Mouse (Mus musculus) heart, adult 2 months (tissue): Measurements from ENCODE around the gene Cpt1b. TPM values are rescaled to one million over a fixed set of nuclear protein-coding genes. Genes with fewer than 3 reads are reported as not detected.

Experiments
- DNase-seq, 2 experiments: peaks; one replicate each; pipeline ENCODE4 v3.0.0; 2021
- H3K27ac ChIP-seq: fragments of 200-600 bp; 2 replicates; pipeline ENCODE4 v1.8.1; 2022
- H3K27me3 ChIP-seq: fragments of 200-500 bp; 2 replicates; pipeline ENCODE4 v1.6.1; 2012; ENCODE audit warnings: mild to moderate bottlenecking, low read length, inconsistent platforms, mixed read lengths; ENCODE audit not compliant: control insufficient read depth, insufficient read depth
- H3K36me3 ChIP-seq: fragments of 200-500 bp; 2 replicates; pipeline ENCODE4 v1.6.1; 2012; ENCODE audit warnings: low read length, inconsistent platforms; ENCODE audit not compliant: control insufficient read depth, insufficient read depth
- H3K4me1 ChIP-seq: fragments of 200-500 bp; 2 replicates; pipeline ENCODE4 v1.6.1; 2011; ENCODE audit warnings: low read length; ENCODE audit not compliant: control insufficient read depth, insufficient read depth
- H3K4me3 ChIP-seq: fragments of 200-600 bp; 2 replicates; pipeline ENCODE4 v1.8.1; 2022
- H3K79me2 ChIP-seq: fragments of 200-500 bp; replicated peaks from 2 replicates; pipeline ENCODE4 v1.6.1; 2012; ENCODE audit warnings: mild to moderate bottlenecking, inconsistent platforms, low read length, moderate library complexity, mixed read lengths; ENCODE audit not compliant: control insufficient read depth, insufficient read depth
- H3K9ac ChIP-seq: fragments of 200-500 bp; 2 replicates; pipeline ENCODE4 v1.6.1; 2012; ENCODE audit warnings: low read depth, mild to moderate bottlenecking, control low read depth, inconsistent platforms, low read length, mixed read lengths
- CTCF ChIP-seq: fragments of 200-600 bp; IDR thresholded peaks from 2 replicates; pipeline ENCODE4 v1.8.1; 2022; ENCODE audit warnings: antibody characterized with exemption, mild to moderate bottlenecking, moderate library complexity
- EP300 ChIP-seq: fragments of 200-500 bp; IDR thresholded peaks from 2 replicates; pipeline ENCODE4 v1.6.1; 2011; ENCODE audit warnings: low read depth, low read length, control low read depth; ENCODE audit not compliant: insufficient read depth
- POLR2A ChIP-seq: fragments of 200-500 bp; IDR thresholded peaks from 2 replicates; pipeline ENCODE4 v1.6.1; 2011; ENCODE audit warnings: mild to moderate bottlenecking, low read depth, low read length, control low read depth; ENCODE audit not compliant: insufficient read depth
- WGBS: fragments of 180-500 bp; shearing (Covaris S2); methylation state at CpG from one replicate; pipeline ENCODE4 v1.1.7; 2018; 5-methylcytosine and 5-hydroxymethylcytosine counted together
- intact Hi-C: fragments of 180-260 bp; cut with DNase I; formaldehyde crosslinking; loops from one replicate; pipeline ENCODE4 v1.15.1; 2025
- polyA plus RNA-seq: library from polyadenylated mRNA; depleted of rRNA; stranded (reverse); fragments of >200 nt; gene quantifications from 2 replicates; pipeline ENCODE4 v1.2.3, GENCODE M21; 2012
- total RNA-seq, 2 experiments: library from RNA; stranded (reverse); gene quantifications; 2 replicates each; pipeline ENCODE4 v1.2.3; 2021

The Cpt1b gene
- total and polyA plus RNA-seq, 3 experiments, result 565 to 786 (median 584) TPM

DNA sequence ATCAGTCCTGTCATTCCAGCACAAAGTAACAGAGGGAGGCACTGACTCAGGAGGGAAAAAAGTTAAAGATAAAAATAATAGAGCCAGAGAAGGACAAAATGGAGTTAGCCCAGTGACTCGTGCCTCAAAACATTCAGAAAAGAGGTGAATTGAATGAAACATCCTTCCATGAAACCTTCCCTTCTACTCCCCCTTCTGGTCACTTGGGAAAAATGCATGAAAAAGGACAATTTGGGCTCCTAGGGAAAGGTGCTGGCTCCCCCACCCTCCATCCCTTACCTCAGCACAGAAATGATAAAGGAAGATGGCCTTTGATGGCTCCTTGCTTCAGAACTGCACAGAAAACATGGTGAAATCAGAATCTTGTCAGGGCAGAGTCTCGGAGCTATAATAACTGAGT is 42.9 kb upstream of the Cpt1b start:
- no peak overlapping the region for H3K9ac ChIP-seq
- intact Hi-C loops, result loop anchor here (2.0 to 5.0 kb wide), 5 partner anchors 34 to 121 kb away; no protein-coding TSS in a partner anchor
- H3K36me3 ChIP-seq, result no peaks in the 10 kb centered on the region
- TF ChIP-seq POLR2A (no peak), CTCF (peak; percentile 87)
- 22% methylated on average over 2 of the region's 2 CpGs for WGBS
- no peak for DNase-seq
- no peak overlapping the region for H3K27ac ChIP-seq
- H3K27me3 ChIP-seq, result no peaks in the 10 kb centered on the region
- no peaks in the 10 kb centered on the region for H3K4me1 ChIP-seq
- H3K4me3 ChIP-seq, result no peak overlapping the region
- H3K79me2 ChIP-seq, result no peaks in the 10 kb centered on the region

GRCm38 (mm10) chr15:89465052-89465451 is 39.4 kb upstream of the Cpt1b start:
- H3K27me3 ChIP-seq, result no peaks in the 10 kb centered on the region
- intact Hi-C loops, result loop anchor here (5.0 kb wide), 2 partner anchors 52 to 118 kb away; no protein-coding TSS in a partner anchor
- TF ChIP-seq CTCF, result no peak
- no peak for TF ChIP-seq POLR2A
- no peak for TF ChIP-seq EP300
- 10% methylated on average over 1 of the region's 1 CpGs for WGBS
- no peaks in the 10 kb centered on the region for H3K36me3 ChIP-seq
- no peak for DNase-seq
- no peaks in the 10 kb centered on the region for H3K79me2 ChIP-seq
- H3K27ac ChIP-seq, result no peak overlapping the region
- no peak overlapping the region for H3K9ac ChIP-seq
- no peak overlapping the region for H3K4me3 ChIP-seq
- no peaks in the 10 kb centered on the region for H3K4me1 ChIP-seq

DNA sequence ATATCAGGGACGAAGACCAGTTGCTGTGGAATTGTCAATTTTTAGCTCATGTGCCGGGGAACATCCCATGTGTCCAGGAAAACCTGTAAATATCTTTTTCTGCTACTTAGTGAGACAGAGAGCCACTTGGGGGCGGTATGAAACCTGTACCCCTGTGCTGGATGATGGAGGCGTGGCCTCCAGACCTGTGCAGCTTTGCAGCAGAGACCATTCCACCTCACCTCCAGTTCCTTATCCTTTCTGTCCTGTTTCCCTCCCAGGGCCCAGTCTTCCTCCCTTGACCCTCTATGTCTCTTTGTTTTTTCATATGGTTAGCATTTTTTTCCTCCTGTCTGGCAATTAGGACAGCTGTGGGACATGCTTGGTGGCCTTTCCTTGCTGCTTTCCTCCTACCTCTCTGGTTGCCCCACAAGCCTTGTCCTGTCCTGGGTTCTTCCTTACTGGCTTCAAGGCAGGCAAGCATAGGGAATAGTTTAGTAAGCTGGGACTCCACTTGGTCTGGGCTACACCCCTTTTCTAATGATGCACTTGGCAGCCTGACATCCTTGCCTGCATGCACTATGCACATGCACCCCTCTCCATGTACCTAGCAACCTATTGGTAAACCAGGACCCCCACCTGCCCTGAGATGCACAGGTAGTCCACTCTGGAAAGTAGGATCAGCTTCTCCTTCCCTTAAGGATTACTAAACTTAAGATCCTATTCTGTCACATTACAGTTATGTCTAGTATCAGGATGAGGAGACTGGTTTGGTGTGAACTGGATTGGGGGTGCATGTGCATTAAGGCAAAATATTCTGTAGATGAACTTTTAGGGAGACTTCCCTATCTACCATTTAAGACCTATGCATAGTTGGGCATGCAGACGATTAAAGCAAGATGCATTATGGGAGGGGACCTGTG is 37.9 kb upstream of the Cpt1b start:
- DNase-seq, result peak in 1 of 2 experiments; percentile 20
- intact Hi-C loops, result no loop called here

DNA sequence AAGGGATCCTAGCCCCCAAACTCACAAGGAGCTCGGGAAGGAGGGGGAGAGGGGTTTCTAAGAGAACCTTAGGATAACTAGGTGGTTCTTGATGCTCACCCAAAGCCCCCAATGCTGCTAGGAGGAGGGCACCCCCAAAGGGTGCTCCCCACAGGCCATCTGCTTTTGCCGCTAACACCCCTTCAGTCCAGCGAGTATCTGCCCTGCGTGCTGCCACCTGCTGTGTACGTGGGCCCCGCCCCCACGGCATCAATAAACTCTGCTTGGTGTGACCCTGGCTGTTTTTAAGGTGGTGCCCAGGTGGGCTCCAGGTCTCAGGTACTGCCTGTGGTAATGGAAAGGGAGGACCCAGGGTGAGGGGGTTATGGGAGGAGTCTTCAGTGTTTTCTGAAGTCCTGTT is 36.5 kb upstream of the Cpt1b start:
- H3K4me3 ChIP-seq, result no peak overlapping the region
- 67% methylated on average over 7 of the region's 7 CpGs for WGBS
- H3K27ac ChIP-seq, result no peak overlapping the region
- intact Hi-C loops, result no loop called here
- no peaks in the 10 kb centered on the region for H3K4me1 ChIP-seq
- TF ChIP-seq EP300 (no peak), POLR2A (no peak), CTCF (no peak)
- H3K36me3 ChIP-seq, result no peaks in the 10 kb centered on the region
- DNase-seq, result no peak
- H3K79me2 ChIP-seq, result no peaks in the 10 kb centered on the region
- H3K9ac ChIP-seq, result no peak overlapping the region
- H3K27me3 ChIP-seq, result no peaks in the 10 kb centered on the region

More for the DNA sequence above, 37.9 kb upstream of the Cpt1b start:
- no peak overlapping the region for H3K4me3 ChIP-seq
- WGBS, result 41% methylated on average over 5 of the region's 5 CpGs
- H3K27ac ChIP-seq, result no peak overlapping the region
- TF ChIP-seq CTCF (peak; percentile 73), EP300 (no peak), POLR2A (no peak)
- H3K36me3 ChIP-seq, result no peaks in the 10 kb centered on the region
- H3K4me1 ChIP-seq, result no peaks in the 10 kb centered on the region
- no peaks in the 10 kb centered on the region for H3K79me2 ChIP-seq
- H3K9ac ChIP-seq, result no peak overlapping the region
- H3K27me3 ChIP-seq, result no peaks in the 10 kb centered on the region

DNA sequence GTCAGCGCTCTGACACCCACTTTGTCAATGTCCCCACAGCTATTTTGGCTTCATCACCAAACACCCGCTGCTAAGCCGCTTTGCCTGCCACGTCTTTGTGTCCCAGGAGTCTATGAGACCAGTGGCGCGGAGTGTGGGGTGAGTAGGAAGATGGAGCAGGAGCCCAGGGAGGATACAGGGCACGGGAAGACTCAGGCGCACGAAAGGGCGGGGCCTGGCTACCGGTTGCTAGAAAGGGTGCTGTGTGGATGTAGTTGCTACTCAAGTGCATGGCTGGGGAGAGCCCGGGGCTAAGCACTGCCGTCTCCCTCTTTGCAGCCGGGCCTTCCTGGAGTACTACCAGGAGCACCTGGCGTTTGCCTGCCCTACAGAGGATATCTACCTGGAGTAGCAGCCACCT is 35.7 kb upstream of the Cpt1b start:
- no peaks in the 10 kb centered on the region for H3K4me1 ChIP-seq
- no peak for DNase-seq
- no peak overlapping the region for H3K27ac ChIP-seq
- WGBS, result 69% methylated on average over 15 of the region's 15 CpGs
- intact Hi-C loops, result no loop called here
- H3K9ac ChIP-seq, result no peak overlapping the region
- no peaks in the 10 kb centered on the region for H3K36me3 ChIP-seq
- no peaks in the 10 kb centered on the region for H3K79me2 ChIP-seq
- H3K27me3 ChIP-seq, result peaks cover 1% of the 10 kb centered on the region; the same call in 1 of the 2 replicates
- H3K4me3 ChIP-seq, result no peak overlapping the region
- TF ChIP-seq EP300 (no peak), CTCF (no peak), POLR2A (no peak)

GRCm38 (mm10) chr15:89460298-89460697 is 34.6 kb upstream of the Cpt1b start:
- H3K9ac ChIP-seq, result no peak overlapping the region
- H3K4me1 ChIP-seq, result no peaks in the 10 kb centered on the region
- intact Hi-C loops, result no loop called here
- no peak for DNase-seq
- no peak overlapping the region for H3K27ac ChIP-seq
- peaks cover 1% of the 10 kb centered on the region; the same call in 1 of the 2 replicates for H3K27me3 ChIP-seq
- H3K79me2 ChIP-seq, result no peaks in the 10 kb centered on the region
- no peak overlapping the region for H3K4me3 ChIP-seq
- no peak for TF ChIP-seq EP300
- TF ChIP-seq POLR2A, result no peak
- no peak for TF ChIP-seq CTCF
- no peaks in the 10 kb centered on the region for H3K36me3 ChIP-seq
- WGBS, result 55% methylated on average over 10 of the region's 10 CpGs
